Mouse (Mus musculus) erythroblast, embryonic 14.5 days (primary cell): Measurements from ENCODE around the gene Slc6a12.

Experiments used
- GATA1 ChIP-seq: IDR thresholded peaks from 2 replicates; pipeline ENCODE4 v1.6.1; 2012; ENCODE audit warnings: low read length, inconsistent platforms, mixed read lengths
- TAL1 ChIP-seq: IDR thresholded peaks from 3 replicates; pipeline ENCODE4 v1.6.1; 2012; ENCODE audit warnings: low read length, inconsistent platforms, mixed read lengths

- TF ChIP-seq TAL1, result no peak
- TF ChIP-seq GATA1, result no peak
Observed at GRCm38 (mm10) chr6:121310984-121311383, 31.9 kb upstream of the Slc6a12 start.
